Mouse (Mus musculus): ENCODE data around the gene Gmds. TPM values are rescaled to one million over a fixed set of nuclear protein-coding genes. Genes with fewer than 3 reads are reported as not detected.

Gene Gmds
- total RNA-seq, 1 experiment: 7.3 TPM

DNA sequence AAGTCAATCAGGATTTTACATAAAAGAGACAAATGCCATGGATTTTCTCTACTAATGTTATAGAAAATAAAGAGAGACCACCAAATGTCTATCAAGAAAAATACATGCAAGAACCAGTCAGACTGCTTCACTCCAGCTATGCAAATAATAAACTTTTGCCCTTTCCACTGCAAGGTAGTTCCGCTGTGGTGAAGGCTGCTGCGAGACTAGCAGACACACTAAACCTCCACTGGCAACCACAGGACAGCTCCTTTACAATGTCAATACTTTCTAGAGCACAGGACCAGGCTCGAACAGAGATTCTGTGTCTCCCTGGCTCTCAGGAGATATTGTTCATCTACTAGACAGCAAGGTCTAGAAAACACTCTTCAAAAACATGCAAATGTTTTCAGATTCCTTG is 71.8 kb downstream of the Gmds start:
- Histone ChIP-seq H3K27ac (ENCODE audit: insufficient read depth, low read depth, low read length, poor library complexity, severe bottlenecking) (no peak overlapping the region), H3K36me3 (ENCODE audit: control insufficient read depth, insufficient read depth, low read length, poor library complexity, severe bottlenecking) (no peaks in the 10 kb centered on the region), H3K9ac (ENCODE audit: insufficient read depth, low read depth, low read length, poor library complexity, severe bottlenecking) (no peak overlapping the region), H3K9me3 (ENCODE audit: control insufficient read depth, insufficient read depth, low read depth, low read length) (no peaks in the 10 kb centered on the region), H3K4me1 (ENCODE audit: control insufficient read depth in 2 of 2, insufficient read depth in 2 of 2, low read length in 2 of 2, poor library complexity in 1 of 2) (no peaks in the 10 kb centered on the region), H3K4me3 (ENCODE audit: insufficient read depth in 1 of 2, low read depth in 1 of 2, low read length in 2 of 2, poor library complexity in 1 of 2, severe bottlenecking in 1 of 2) (no peak overlapping the region)
- no peak for DNase-seq (ENCODE audit: low read depth, low spot score)
- in situ Hi-C loops (cut with MboI; ENCODE audit: low sequenced_read_pairs in 2 of 2, unreplicated experiment in 2 of 2): no loop called here
- TF ChIP-seq ZC3H11A (IDR thresholded peaks at IDR 0.05; ENCODE audit: borderline replicate concordance, low read depth, low read length): no peak
- no peak for TF ChIP-seq MAFK (IDR thresholded peaks at IDR 0.05; ENCODE audit: insufficient read depth, low read depth, low read length)
- no peak for TF ChIP-seq CHD2 (IDR thresholded peaks at IDR 0.05; ENCODE audit: low read depth, low read length)
- no peak for TF ChIP-seq ZNF384 (IDR thresholded peaks at IDR 0.05; ENCODE audit: low read depth, low read length)
- TF ChIP-seq HCFC1 (IDR thresholded peaks at IDR 0.05; ENCODE audit: borderline replicate concordance, insufficient read depth, low read length): no peak

- H3K36me3 ChIP-seq (ENCODE audit: control insufficient read depth, insufficient read depth, low read length, poor library complexity, severe bottlenecking): no peaks in the 10 kb centered on the region
- in situ Hi-C loops (cut with MboI; ENCODE audit: low sequenced_read_pairs in 2 of 2, unreplicated experiment in 2 of 2): no loop called here
- no peak overlapping the region for H3K4me3 ChIP-seq (ENCODE audit: insufficient read depth in 1 of 2, low read depth in 1 of 2, low read length in 2 of 2, poor library complexity in 1 of 2, severe bottlenecking in 1 of 2)
- no peak overlapping the region for H3K27ac ChIP-seq (ENCODE audit: insufficient read depth, low read depth, low read length, poor library complexity, severe bottlenecking)
- no peaks in the 10 kb centered on the region for H3K9me3 ChIP-seq (ENCODE audit: control insufficient read depth, insufficient read depth, low read depth, low read length)
- TF ChIP-seq ZNF384 (IDR thresholded peaks at IDR 0.05; ENCODE audit: low read depth, low read length): no peak
- TF ChIP-seq CHD2 (IDR thresholded peaks at IDR 0.05; ENCODE audit: low read depth, low read length): no peak
- TF ChIP-seq MAFK (IDR thresholded peaks at IDR 0.05; ENCODE audit: insufficient read depth, low read depth, low read length): no peak
- TF ChIP-seq HCFC1 (IDR thresholded peaks at IDR 0.05; ENCODE audit: borderline replicate concordance, insufficient read depth, low read length): no peak
- no peak for DNase-seq (ENCODE audit: low read depth, low spot score)
- H3K4me1 ChIP-seq (ENCODE audit: control insufficient read depth in 2 of 2, insufficient read depth in 2 of 2, low read length in 2 of 2, poor library complexity in 1 of 2): no peaks in the 10 kb centered on the region
- no peak overlapping the region for H3K9ac ChIP-seq (ENCODE audit: insufficient read depth, low read depth, low read length, poor library complexity, severe bottlenecking)
These were observed 82.4 kb downstream of the Gmds start for GRCm38 (mm10) chr13:32256121-32256520.

GRCm38 (mm10) chr13:32252276-32252675 is 86.3 kb downstream of the Gmds start:
- Histone ChIP-seq H3K4me3 (ENCODE audit: insufficient read depth in 1 of 2, low read depth in 1 of 2, low read length in 2 of 2, poor library complexity in 1 of 2, severe bottlenecking in 1 of 2) (no peak overlapping the region), H3K9ac (ENCODE audit: insufficient read depth, low read depth, low read length, poor library complexity, severe bottlenecking) (no peak overlapping the region), H3K27ac (ENCODE audit: insufficient read depth, low read depth, low read length, poor library complexity, severe bottlenecking) (no peak overlapping the region), H3K4me1 (ENCODE audit: control insufficient read depth in 2 of 2, insufficient read depth in 2 of 2, low read length in 2 of 2, poor library complexity in 1 of 2) (no peaks in the 10 kb centered on the region), H3K9me3 (ENCODE audit: control insufficient read depth, insufficient read depth, low read depth, low read length) (no peaks in the 10 kb centered on the region), H3K36me3 (ENCODE audit: control insufficient read depth, insufficient read depth, low read length, poor library complexity, severe bottlenecking) (no peaks in the 10 kb centered on the region)
- in situ Hi-C loops (cut with MboI; ENCODE audit: low sequenced_read_pairs in 2 of 2, unreplicated experiment in 2 of 2): no loop called here
- no peak for TF ChIP-seq ZC3H11A (IDR thresholded peaks at IDR 0.05; ENCODE audit: borderline replicate concordance, low read depth, low read length)
- no peak for DNase-seq (ENCODE audit: low read depth, low spot score)

DNA sequence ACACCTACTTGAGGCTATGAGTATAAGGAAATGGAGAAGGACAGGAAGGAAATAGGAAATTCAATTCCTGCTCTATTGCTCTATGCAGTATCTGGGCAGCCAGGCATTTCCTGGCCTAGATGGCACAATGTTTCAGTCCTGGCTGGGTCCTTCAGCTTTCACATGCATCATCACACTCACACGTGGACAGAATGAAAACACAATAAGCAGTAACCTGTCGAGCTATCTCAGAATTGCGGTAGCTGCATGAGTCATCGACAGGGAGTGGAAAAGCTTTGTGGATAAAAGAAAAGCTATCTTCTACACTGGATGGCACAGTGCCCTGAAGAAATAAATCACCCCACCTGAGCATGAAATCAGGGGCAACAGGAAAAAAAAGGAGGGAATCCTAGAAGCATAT is 96.3 kb downstream of the Gmds start:
- TF ChIP-seq HCFC1 (IDR thresholded peaks at IDR 0.05; ENCODE audit: borderline replicate concordance, insufficient read depth, low read length): no peak
- TF ChIP-seq ZC3H11A (IDR thresholded peaks at IDR 0.05; ENCODE audit: borderline replicate concordance, low read depth, low read length): no peak
- TF ChIP-seq MAFK (IDR thresholded peaks at IDR 0.05; ENCODE audit: insufficient read depth, low read depth, low read length): no peak
- no peak for TF ChIP-seq CHD2 (IDR thresholded peaks at IDR 0.05; ENCODE audit: low read depth, low read length)
- no peak for TF ChIP-seq ZNF384 (IDR thresholded peaks at IDR 0.05; ENCODE audit: low read depth, low read length)
- in situ Hi-C loops (cut with MboI; ENCODE audit: low sequenced_read_pairs in 2 of 2, unreplicated experiment in 2 of 2): no loop called here
- H3K9ac ChIP-seq (ENCODE audit: insufficient read depth, low read depth, low read length, poor library complexity, severe bottlenecking): no peak overlapping the region
- H3K4me3 ChIP-seq (ENCODE audit: insufficient read depth in 1 of 2, low read depth in 1 of 2, low read length in 2 of 2, poor library complexity in 1 of 2, severe bottlenecking in 1 of 2): no peak overlapping the region
- no peak overlapping the region for H3K27ac ChIP-seq (ENCODE audit: insufficient read depth, low read depth, low read length, poor library complexity, severe bottlenecking)
- no peaks in the 10 kb centered on the region for H3K4me1 ChIP-seq (ENCODE audit: control insufficient read depth in 2 of 2, insufficient read depth in 2 of 2, low read length in 2 of 2, poor library complexity in 1 of 2)
- no peak for DNase-seq (ENCODE audit: low read depth, low spot score)
- H3K9me3 ChIP-seq (ENCODE audit: control insufficient read depth, insufficient read depth, low read depth, low read length): no peaks in the 10 kb centered on the region
- H3K36me3 ChIP-seq (ENCODE audit: control insufficient read depth, insufficient read depth, low read length, poor library complexity, severe bottlenecking): no peaks in the 10 kb centered on the region

GRCm38 (mm10) chr13:32236269-32236678 is 102.3 kb downstream of the Gmds start:
- no peak overlapping the region for H3K4me3 ChIP-seq (ENCODE audit: insufficient read depth in 1 of 2, low read depth in 1 of 2, low read length in 2 of 2, poor library complexity in 1 of 2, severe bottlenecking in 1 of 2)
- DNase-seq (ENCODE audit: low read depth, low spot score): no peak
- H3K4me1 ChIP-seq (ENCODE audit: control insufficient read depth in 2 of 2, insufficient read depth in 2 of 2, low read length in 2 of 2, poor library complexity in 1 of 2): no peaks in the 10 kb centered on the region
- no peak overlapping the region for H3K9ac ChIP-seq (ENCODE audit: insufficient read depth, low read depth, low read length, poor library complexity, severe bottlenecking)
- in situ Hi-C loops (cut with MboI; ENCODE audit: low sequenced_read_pairs in 2 of 2, unreplicated experiment in 2 of 2): no loop called here
- no peaks in the 10 kb centered on the region for H3K36me3 ChIP-seq (ENCODE audit: control insufficient read depth, insufficient read depth, low read length, poor library complexity, severe bottlenecking)
- TF ChIP-seq CHD2 (IDR thresholded peaks at IDR 0.05; ENCODE audit: low read depth, low read length): no peak
- no peak for TF ChIP-seq MAFK (IDR thresholded peaks at IDR 0.05; ENCODE audit: insufficient read depth, low read depth, low read length)
- no peak for TF ChIP-seq ZC3H11A (IDR thresholded peaks at IDR 0.05; ENCODE audit: borderline replicate concordance, low read depth, low read length)
- no peak for TF ChIP-seq HCFC1 (IDR thresholded peaks at IDR 0.05; ENCODE audit: borderline replicate concordance, insufficient read depth, low read length)
- TF ChIP-seq ZNF384 (IDR thresholded peaks at IDR 0.05; ENCODE audit: low read depth, low read length): no peak
- H3K9me3 ChIP-seq (ENCODE audit: control insufficient read depth, insufficient read depth, low read depth, low read length): no peaks in the 10 kb centered on the region
- no peak overlapping the region for H3K27ac ChIP-seq (ENCODE audit: insufficient read depth, low read depth, low read length, poor library complexity, severe bottlenecking)

Measured in ES-E14 (cell line).